Mouse (Mus musculus) heart, adult 2 months (tissue): ENCODE measurements around the gene Grk1. TPM values are rescaled to one million over a fixed set of nuclear protein-coding genes. Genes with fewer than 3 reads are reported as not detected.

Source experiments
- DNase-seq, 2 experiments: peaks; one replicate each; pipeline ENCODE4 v3.0.0; 2021
- H3K27ac ChIP-seq: fragments of 200-600 bp; 2 replicates; pipeline ENCODE4 v1.8.1; 2022
- H3K27me3 ChIP-seq: fragments of 200-500 bp; 2 replicates; pipeline ENCODE4 v1.6.1; 2012; ENCODE audit warnings: mild to moderate bottlenecking, low read length, inconsistent platforms, mixed read lengths; ENCODE audit not compliant: control insufficient read depth, insufficient read depth
- H3K36me3 ChIP-seq: fragments of 200-500 bp; 2 replicates; pipeline ENCODE4 v1.6.1; 2012; ENCODE audit warnings: low read length, inconsistent platforms; ENCODE audit not compliant: control insufficient read depth, insufficient read depth
- H3K4me1 ChIP-seq: fragments of 200-500 bp; 2 replicates; pipeline ENCODE4 v1.6.1; 2011; ENCODE audit warnings: low read length; ENCODE audit not compliant: control insufficient read depth, insufficient read depth
- H3K4me3 ChIP-seq: fragments of 200-600 bp; 2 replicates; pipeline ENCODE4 v1.8.1; 2022
- H3K79me2 ChIP-seq: fragments of 200-500 bp; replicated peaks from 2 replicates; pipeline ENCODE4 v1.6.1; 2012; ENCODE audit warnings: mild to moderate bottlenecking, inconsistent platforms, low read length, moderate library complexity, mixed read lengths; ENCODE audit not compliant: control insufficient read depth, insufficient read depth
- H3K9ac ChIP-seq: fragments of 200-500 bp; 2 replicates; pipeline ENCODE4 v1.6.1; 2012; ENCODE audit warnings: low read depth, mild to moderate bottlenecking, control low read depth, inconsistent platforms, low read length, mixed read lengths
- CTCF ChIP-seq: fragments of 200-600 bp; IDR thresholded peaks from 2 replicates; pipeline ENCODE4 v1.8.1; 2022; ENCODE audit warnings: antibody characterized with exemption, mild to moderate bottlenecking, moderate library complexity
- EP300 ChIP-seq: fragments of 200-500 bp; IDR thresholded peaks from 2 replicates; pipeline ENCODE4 v1.6.1; 2011; ENCODE audit warnings: low read depth, low read length, control low read depth; ENCODE audit not compliant: insufficient read depth
- POLR2A ChIP-seq: fragments of 200-500 bp; IDR thresholded peaks from 2 replicates; pipeline ENCODE4 v1.6.1; 2011; ENCODE audit warnings: mild to moderate bottlenecking, low read depth, low read length, control low read depth; ENCODE audit not compliant: insufficient read depth
- WGBS: fragments of 180-500 bp; shearing (Covaris S2); methylation state at CpG from one replicate; pipeline ENCODE4 v1.1.7; 2018; 5-methylcytosine and 5-hydroxymethylcytosine counted together
- intact Hi-C: fragments of 180-260 bp; cut with DNase I; formaldehyde crosslinking; loops from one replicate; pipeline ENCODE4 v1.15.1; 2025
- long read RNA-seq: library from polyadenylated mRNA; stranded (forward); transcript quantifications from one replicate; pipeline ENCODE4 v2.0.0, GENCODE M21; 2021
- polyA plus RNA-seq: library from polyadenylated mRNA; depleted of rRNA; stranded (reverse); fragments of >200 nt; gene quantifications from 2 replicates; pipeline ENCODE4 v1.2.3, GENCODE M21; 2012; rRNA removed
- total RNA-seq, 2 experiments: library from RNA; stranded (reverse); gene quantifications; 2 replicates each; pipeline ENCODE4 v1.2.3; 2021

Grk1 gene
- total RNA-seq, result under 1 TPM; 0.05 TPM
- not detected in 2 replicates for polyA plus RNA-seq
- long read RNA-seq, result 0 reads

DNA sequence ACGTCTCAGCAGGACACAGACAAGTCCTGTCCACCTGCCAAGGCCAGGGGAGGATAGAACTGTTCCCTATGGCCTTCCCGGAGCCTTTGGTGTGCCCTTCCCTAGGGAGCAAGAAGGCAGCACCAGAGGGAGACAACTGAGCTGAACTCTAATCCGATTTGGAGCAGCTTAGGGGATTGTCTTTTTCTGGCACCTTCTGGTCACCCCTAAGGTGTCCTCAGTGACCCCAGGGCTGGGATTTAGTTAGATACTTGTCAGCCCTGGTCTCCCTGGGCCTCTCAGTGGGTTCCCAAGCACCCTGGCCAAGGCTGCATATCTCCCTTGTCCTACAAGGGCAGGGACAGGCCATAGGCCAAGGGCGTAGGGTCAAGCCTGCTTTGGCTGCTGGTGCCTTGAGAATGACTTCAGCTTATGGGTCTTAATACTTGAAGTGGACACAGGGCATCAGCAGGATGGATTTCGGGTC lies at the start of gene Grk1:
Gene Grk1, plus strand, starts transcription at position 416 of the 466 bp plus-strand sequence.
- DNase-seq, result no peak
- H3K4me1 ChIP-seq, result no peaks in the 10 kb centered on the region
- H3K27ac ChIP-seq, result no peak within 1 kb of the TSS
- H3K36me3 ChIP-seq, result no peaks in the 10 kb centered on the region
- no peaks in the 10 kb centered on the region for H3K79me2 ChIP-seq
- 69% methylated on average over 5 of the region's 5 CpGs for WGBS
- no peak within 1 kb of the TSS for H3K9ac ChIP-seq
- no peak for TF ChIP-seq POLR2A
- no peak for TF ChIP-seq EP300
- no peak for TF ChIP-seq CTCF
- H3K27me3 ChIP-seq, result no peaks in the 10 kb centered on the region
- intact Hi-C loops, result no loop called here
- H3K4me3 ChIP-seq, result no peak within 1 kb of the TSS

DNA sequence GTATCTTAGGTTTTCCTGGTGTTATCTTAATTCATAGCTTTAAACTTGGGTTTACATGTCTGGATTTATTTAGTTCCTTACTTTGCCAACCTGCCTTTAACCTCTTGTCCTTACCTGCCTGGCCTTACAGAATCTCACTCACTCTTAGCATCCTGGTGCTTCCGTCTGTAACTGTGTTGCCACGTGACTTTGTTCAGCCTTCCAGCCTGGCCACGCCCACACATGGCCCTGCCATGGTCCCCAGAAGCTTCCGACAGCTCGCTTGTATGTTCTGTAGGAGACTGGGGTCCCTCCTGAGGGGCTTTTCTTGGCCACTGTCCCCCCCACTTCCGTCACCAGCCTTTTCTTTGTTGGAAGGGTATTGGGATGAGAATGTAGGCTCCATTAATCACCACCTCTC lies 48.7 kb upstream of the Grk1 start:
- no peaks in the 10 kb centered on the region for H3K27me3 ChIP-seq
- H3K9ac ChIP-seq, result no peak overlapping the region
- H3K36me3 ChIP-seq, result no peaks in the 10 kb centered on the region
- intact Hi-C loops, result no loop called here
- no peaks in the 10 kb centered on the region for H3K79me2 ChIP-seq
- H3K4me3 ChIP-seq, result no peak overlapping the region
- H3K4me1 ChIP-seq, result no peaks in the 10 kb centered on the region; the same call in 1 of the 2 replicates
- TF ChIP-seq POLR2A (no peak), CTCF (no peak), EP300 (no peak)
- no peak overlapping the region for H3K27ac ChIP-seq
- 82% methylated on average over 6 of the region's 6 CpGs for WGBS
- DNase-seq, result no peak

DNA sequence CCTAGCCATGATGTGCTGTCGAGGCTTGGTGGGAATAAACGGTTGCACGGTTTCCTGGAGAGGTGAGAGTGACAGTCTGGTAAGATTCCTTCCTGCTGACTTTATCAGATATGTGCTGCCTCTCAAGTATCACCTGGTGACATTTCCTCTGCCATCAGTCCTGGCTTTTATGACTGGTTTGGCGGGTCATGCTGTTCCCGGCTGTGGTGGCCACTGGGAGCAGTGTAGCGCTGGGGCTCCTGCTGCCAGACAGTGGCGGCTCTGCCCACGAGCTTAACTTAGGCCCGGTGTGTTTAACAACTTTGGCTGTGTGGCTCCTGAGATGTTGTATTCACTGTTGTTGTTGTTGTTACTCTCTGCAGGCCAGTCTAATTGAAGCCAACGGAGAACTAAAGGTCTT lies 48.2 kb upstream of the Grk1 start:
- Histone ChIP-seq H3K36me3 (no peaks in the 10 kb centered on the region), H3K4me1 (no peaks in the 10 kb centered on the region; the same call in 1 of the 2 replicates), H3K27ac (no peak overlapping the region), H3K27me3 (no peaks in the 10 kb centered on the region), H3K79me2 (no peaks in the 10 kb centered on the region), H3K4me3 (no peak overlapping the region), H3K9ac (no peak overlapping the region)
- intact Hi-C loops, result no loop called here
- DNase-seq, result no peak
- WGBS, result 65% methylated on average over 10 of the region's 10 CpGs
- TF ChIP-seq POLR2A (no peak), CTCF (peak; percentile 30), EP300 (no peak)

DNA sequence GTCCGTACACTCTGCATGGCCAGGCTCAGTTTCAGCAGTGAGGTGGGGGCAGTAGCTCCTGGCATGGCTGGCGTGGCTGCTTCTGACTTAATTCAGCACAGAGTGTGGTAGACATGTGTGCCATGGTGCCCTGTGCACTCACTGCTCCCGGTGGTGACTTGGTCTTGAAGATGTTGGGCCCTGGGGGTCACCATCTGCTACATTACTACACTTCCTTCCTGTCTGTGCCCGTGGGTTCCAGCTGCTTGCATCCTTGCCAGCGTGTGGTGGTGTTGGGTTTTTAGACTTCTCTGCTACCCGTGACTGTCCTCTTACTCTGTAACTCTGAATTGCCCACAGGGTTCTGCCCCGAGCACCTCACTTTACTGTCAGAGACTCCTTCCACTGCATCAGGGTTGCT lies 44.7 kb upstream of the Grk1 start:
- intact Hi-C loops, result no loop called here
- Histone ChIP-seq H3K4me3 (no peak overlapping the region), H3K27ac (no peak overlapping the region), H3K27me3 (no peaks in the 10 kb centered on the region), H3K79me2 (no peaks in the 10 kb centered on the region), H3K36me3 (no peaks in the 10 kb centered on the region), H3K9ac (no peak overlapping the region), H3K4me1 (no peaks in the 10 kb centered on the region)
- 74% methylated on average over 7 of the region's 7 CpGs for WGBS
- DNase-seq, result no peak
- no peak for TF ChIP-seq CTCF
- no peak for TF ChIP-seq EP300
- TF ChIP-seq POLR2A, result no peak

- no peak overlapping the region for H3K4me3 ChIP-seq
- no peak overlapping the region for H3K27ac ChIP-seq
- no peak overlapping the region for H3K9ac ChIP-seq
- no peaks in the 10 kb centered on the region for H3K4me1 ChIP-seq
- no peak for DNase-seq
- no peaks in the 10 kb centered on the region for H3K27me3 ChIP-seq
- intact Hi-C loops, result no loop called here
- H3K79me2 ChIP-seq, result no peaks in the 10 kb centered on the region
- 97% methylated on average over 6 of the region's 6 CpGs for WGBS
- TF ChIP-seq EP300 (no peak), CTCF (peak; percentile 34)
- no peaks in the 10 kb centered on the region for H3K36me3 ChIP-seq
Measured at GRCm38 (mm10) chr8:13361865-13362264, 43.0 kb upstream of the Grk1 start.

GRCm38 (mm10) chr8:13373151-13373662 lies 31.7 kb upstream of the Grk1 start:
- no peaks in the 10 kb centered on the region for H3K36me3 ChIP-seq
- no peaks in the 10 kb centered on the region for H3K4me1 ChIP-seq
- intact Hi-C loops, result no loop called here
- no peak overlapping the region for H3K4me3 ChIP-seq
- DNase-seq, result no peak
- no peak for TF ChIP-seq CTCF
- TF ChIP-seq POLR2A, result no peak
- no peak for TF ChIP-seq EP300
- WGBS, result 73% methylated on average over 8 of the region's 8 CpGs
- H3K9ac ChIP-seq, result no peak overlapping the region
- no peaks in the 10 kb centered on the region for H3K79me2 ChIP-seq
- H3K27ac ChIP-seq, result no peak overlapping the region
- no peaks in the 10 kb centered on the region for H3K27me3 ChIP-seq
